Mouse (Mus musculus): ENCODE measurements at regions not wholly inside any gene's neighbourhood (a gene's known extent, or its start where the extent isn't known, plus 50 kb on each side); places are given as distances from the start of the nearest gene placed in this dataset.

- TF ChIP-seq POLR2A (IDR thresholded peaks at IDR 0.05; ENCODE audit: borderline replicate concordance, extremely low read depth, insufficient read depth, insufficient read length, poor library complexity, severe bottlenecking), result no peak
- TF ChIP-seq CTCF (IDR thresholded peaks at IDR 0.05; ENCODE audit: borderline replicate concordance, extremely low read depth, insufficient read depth, insufficient read length), result no peak
These were observed 83.1 kb upstream of the Tyw5 start for GRCm38 (mm10) chr1:57490021-57490420.
